ENCODE assay signal across 19 mouse cellular contexts in genomic region chr17:71263136-71263535, GRCm38 (mm10). TPM values are rescaled to one million over a fixed set of nuclear protein-coding genes. Genes with fewer than 3 reads are reported as not detected.
DNase-seq lines count a peak whose midpoint lies in the region; ATAC-seq and TF ChIP-seq lines count a peak whose summit lies in the region.
"Had no signal": no experiment of that assay in that cellular context is flagged by ENCODE, and none has a peak within 500 bp of the region (broad histone marks: within the 10 kb centered on the region; RNA-seq: fewer than 3 reads in every experiment).

No protein-coding gene starts in this region.

- no peak for ATAC-seq in liver, embryonic 16.5 days (ENCODE audit: low read depth)
- ATAC-seq in neutrophil, adult 5-6 weeks (ENCODE audit: extremely low read depth, insufficient number of reproducible peaks, low FRiP score, poor library complexity, severe bottlenecking), result peak; percentile 13; the same call in 1 of the 2 replicates
- ATAC-seq in forebrain, embryonic 11.5 days (replicated peaks; ENCODE audit: low FRiP score), result no peak
- ATAC-seq: forebrain, embryonic 15.5 days; hindbrain, embryonic 16.5 days; midbrain, embryonic 13.5 days; Patski had no signal

- no peak for TF ChIP-seq CTCF in bone marrow macrophage, adult 2 months (IDR thresholded peaks at IDR 0.05; ENCODE audit: low read depth, low read length)

- peak overlapping the region; percentile 38 for H3K9ac ChIP-seq in liver, embryonic 16.5 days (ENCODE audit: low read depth, low read length)
- H3K9ac ChIP-seq in forebrain, embryonic 11.5 days (ENCODE audit: low read length), result no peak overlapping the region
- H3K9ac ChIP-seq: forebrain, embryonic 15.5 days; lung, embryonic 15.5 days; midbrain, embryonic 13.5 days had no signal

- no peak overlapping the region; the same call in 1 of the 2 replicates for H3K4me2 ChIP-seq in liver, embryonic 16.5 days (ENCODE audit: low read depth, low read length)
- H3K4me2 ChIP-seq in forebrain, embryonic 11.5 days (ENCODE audit: low read depth, low read length, severe bottlenecking), result no peak overlapping the region
- H3K4me2 ChIP-seq: forebrain, embryonic 15.5 days; lung, embryonic 15.5 days; midbrain, embryonic 13.5 days had no signal

- H3K4me3 ChIP-seq in bone marrow macrophage, adult 2 months (ENCODE audit: insufficient read depth, low read length), result no peak overlapping the region
- H3K4me3 ChIP-seq in liver, embryonic 16.5 days (ENCODE audit: low read depth, low read length), result no peak overlapping the region
- no peak overlapping the region for H3K4me3 ChIP-seq in forebrain, embryonic 11.5 days (ENCODE audit: low read depth, low read length)
- H3K4me3 ChIP-seq: forebrain, embryonic 15.5 days; lung, embryonic 15.5 days; midbrain, embryonic 13.5 days had no signal

- H3K36me3 ChIP-seq in liver, embryonic 16.5 days (ENCODE audit: control insufficient read depth, insufficient read depth), result no peaks in the 10 kb centered on the region
- no peaks in the 10 kb centered on the region for H3K36me3 ChIP-seq in forebrain, embryonic 11.5 days (ENCODE audit: control insufficient read depth, insufficient read depth, low read length)
- H3K36me3 ChIP-seq: forebrain, embryonic 15.5 days; lung, embryonic 15.5 days; midbrain, embryonic 13.5 days had no signal

- peak overlapping the region; percentile 62 for H3K27ac ChIP-seq in bone marrow macrophage, adult 2 months (ENCODE audit: insufficient read depth, low read depth, low read length)
- peak overlapping the region; percentile 84 for H3K27ac ChIP-seq in liver, embryonic 16.5 days (ENCODE audit: low read length)
- no peak overlapping the region for H3K27ac ChIP-seq in forebrain, embryonic 11.5 days (ENCODE audit: low read depth, low read length)
- H3K27ac ChIP-seq: forebrain, embryonic 15.5 days; lung, embryonic 15.5 days; midbrain, embryonic 13.5 days had no signal

- 18% methylated on average over 6 of the region's 6 CpGs for WGBS in liver, embryonic 16.5 days (ENCODE audit: insufficient replicate concordance)
- WGBS in forebrain, embryonic 11.5 days, result 87% methylated on average over 6 of the region's 6 CpGs

- TF ChIP-seq POLR2A in bone marrow macrophage, adult 2 months (IDR thresholded peaks at IDR 0.05; ENCODE audit: borderline replicate concordance, low read depth, low read length), result no peak

- H3K9me3 ChIP-seq in liver, embryonic 16.5 days (replicated peaks; ENCODE audit: control insufficient read depth, low read length), result no peaks in the 10 kb centered on the region
- no peaks in the 10 kb centered on the region for H3K9me3 ChIP-seq in forebrain, embryonic 11.5 days (ENCODE audit: control insufficient read depth, low read length)
- H3K9me3 ChIP-seq: forebrain, embryonic 15.5 days; lung, embryonic 15.5 days; midbrain, embryonic 13.5 days had no signal

- DNase-seq in layer of hippocampus, adult 9-11 months, result peak; percentile 64
- no peak for DNase-seq in layer of hippocampus, postnatal 10 days (ENCODE audit: low spot score in 2 of 2)
- no peak for DNase-seq in retina, postnatal 1 day
- no peak for DNase-seq in forebrain, embryonic 11.5 days (ENCODE audit: low spot score)
- no peak for DNase-seq in gastrocnemius, adult 8-10 months (ENCODE audit: low spot score in 2 of 2)
- DNase-seq: cerebellum, adult 2 months; embryo, embryonic 11 days; heart, postnatal 14 days; kidney, adult 11 months; kidney, postnatal 36 days; right cerebral cortex, postnatal 4 days had no signal

- H3K4me1 ChIP-seq in bone marrow macrophage, adult 2 months (ENCODE audit: control insufficient read depth, insufficient read depth, low read length), result peaks cover 79% of the 10 kb centered on the region
- peaks cover 91% of the 10 kb centered on the region for H3K4me1 ChIP-seq in liver, embryonic 16.5 days (ENCODE audit: control insufficient read depth, low read depth, low read length)
- no peaks in the 10 kb centered on the region for H3K4me1 ChIP-seq in forebrain, embryonic 11.5 days (replicated peaks; ENCODE audit: control insufficient read depth, insufficient read depth, low read length)
- H3K4me1 ChIP-seq: forebrain, embryonic 15.5 days; lung, embryonic 15.5 days; midbrain, embryonic 13.5 days had no signal

- no peaks in the 10 kb centered on the region for H3K27me3 ChIP-seq in liver, embryonic 16.5 days (ENCODE audit: control insufficient read depth, insufficient read depth, low read depth, low read length)
- H3K27me3 ChIP-seq in forebrain, embryonic 11.5 days (ENCODE audit: control insufficient read depth, insufficient read depth, low read length), result no peaks in the 10 kb centered on the region
- H3K27me3 ChIP-seq: forebrain, embryonic 15.5 days; lung, embryonic 15.5 days; midbrain, embryonic 13.5 days; Patski had no signal

RNA-seq across cellular contexts. Expression of gene Emilin2, which starts 48.6 kb away (rescaled TPM):
- total RNA-seq in layer of hippocampus, postnatal 10 days (2021), result 1 to 10 TPM; 5.0 to 6.4 TPM
- 72.4 and 102 TPM in 2 replicates for polyA plus RNA-seq in bone marrow macrophage, adult 2 months (2012; ENCODE audit: insufficient read depth, insufficient read length, missing spikeins)
- polyA plus RNA-seq in liver, embryonic 16.5 days (2015; fragmentation: Nextera tagmentation; extraction: Ambion mirVana), result 18.5 and 20.0 TPM in 2 replicates
- total RNA-seq in neutrophil, adult 5-6 weeks (2017), result 270 and 281 TPM in 2 replicates
- polyA plus RNA-seq in forebrain, embryonic 11.5 days (2014; fragmentation: Nextera tagmentation; extraction: Ambion mirVana), result 10.3 and 11.7 TPM in 2 replicates
- total RNA-seq in gastrocnemius, adult 8-10 months (2022), result 1 to 10 TPM; 2.8 to 5.3 (median 3.2) TPM

Comparison
In these comparisons a context has a peak if more than half of its experiments do, and no peak if none do; other contexts are left out.
1. RNA of gene Emilin2, which starts 48.6 kb away (total RNA-seq): 270 to 281 TPM in neutrophil, adult 5-6 weeks; 5.0 to 6.4 TPM in layer of hippocampus, postnatal 10 days and 2.8 to 5.3 TPM in gastrocnemius, adult 8-10 months; every median in the first group is over 10 times any median in the second.